Mouse (Mus musculus) embryonic facial prominence, embryonic 14.5 days (tissue): Measurements from ENCODE around the gene Olfr1344. TPM values are rescaled to one million over a fixed set of nuclear protein-coding genes. Genes with fewer than 3 reads are reported as not detected.

Experiments
- polyA plus RNA-seq: library from polyadenylated mRNA; unstranded; fragments of >200 nt; fragmentation: Nextera tagmentation; extraction: Ambion mirVana; gene quantifications from 2 replicates; pipeline ENCODE4 v1.2.1, GENCODE M21; 2014

Olfr1344 gene
- polyA plus RNA-seq, 1 experiment from 2014 or later, result not detected

Other genes with a start within 250 kb of the Olfr1344 start
- gene Galp, start 241.6 kb upstream of the Olfr1344 start, polyA plus RNA-seq, result not detected in 2 replicates
- not detected in 2 replicates for gene Zscan5b, start 216.4 kb upstream of the Olfr1344 start, polyA plus RNA-seq
- gene Epp13, start 186.0 kb upstream of the Olfr1344 start, polyA plus RNA-seq, result 0.26 TPM in 1 of 2 replicates, not detected in the other
- gene Zfp667, start 152.1 kb upstream of the Olfr1344 start, polyA plus RNA-seq, result 10.4 and 11.9 TPM in 2 replicates
- gene Zfp583, start 107.4 kb upstream of the Olfr1344 start, polyA plus RNA-seq, result 6.2 and 6.5 TPM in 2 replicates
- gene Gm3854, start 94.9 kb upstream of the Olfr1344 start, polyA plus RNA-seq, result 1.3 and 1.4 TPM in 2 replicates
- gene Zfp78, start 75.4 kb upstream of the Olfr1344 start, polyA plus RNA-seq, result 2.9 and 3.2 TPM in 2 replicates
- gene Zfp28, start 55.4 kb upstream of the Olfr1344 start, polyA plus RNA-seq, result 8.5 and 8.9 TPM in 2 replicates
- 0.12 and 0.18 TPM in 2 replicates for gene Smim17, start 40.0 kb upstream of the Olfr1344 start, polyA plus RNA-seq
- not detected in 2 replicates for gene Gm20715, start 28.4 kb upstream of the Olfr1344 start, polyA plus RNA-seq
- 0.06 TPM in 1 of 2 replicates, not detected in the other for gene Olfr1336, start 17.5 kb downstream of the Olfr1344 start, polyA plus RNA-seq
- gene Olfr1346, start 28.4 kb downstream of the Olfr1344 start, polyA plus RNA-seq, result not detected in 2 replicates
- not detected in 2 replicates for gene Olfr5, start 48.3 kb downstream of the Olfr1344 start, polyA plus RNA-seq
- not detected in 2 replicates for gene Olfr1347, start 61.1 kb downstream of the Olfr1344 start, polyA plus RNA-seq
- gene Olfr1348, start 70.1 kb downstream of the Olfr1344 start, polyA plus RNA-seq, result not detected in 2 replicates
- not detected in 2 replicates for gene Olfr1349, start 84.3 kb downstream of the Olfr1344 start, polyA plus RNA-seq
- 0.18 TPM in 1 of 2 replicates, not detected in the other for gene Olfr1350, start 126.2 kb downstream of the Olfr1344 start, polyA plus RNA-seq